Mouse (Mus musculus): ENCODE results near the gene Cplx1. TPM values are rescaled to one million over a fixed set of nuclear protein-coding genes. Genes with fewer than 3 reads are reported as not detected.
A peak's percentile ranks its signal among the peaks of the same experiment; 100 is the strongest.

Gene Cplx1
- polyA plus RNA-seq, 1 experiment from 2014 or later = 0.23 TPM

- H3K36me3 ChIP-seq (ENCODE audit: control insufficient read depth, insufficient read depth, low read length) = no peaks in the 10 kb centered on the region
- no peak overlapping the region for H3K27ac ChIP-seq (ENCODE audit: low read depth, low read length)
- WGBS = 81% methylated on average over 4 of the region's 4 CpGs
Measured at GRCm38 (mm10) chr5:108556986-108557385, 7.2 kb upstream of the Cplx1 start.

GRCm38 (mm10) chr5:108554041-108554440, 4.2 kb upstream of the Cplx1 start:
- ATAC-seq (ENCODE audit: low FRiP score, low TSS enrichment) = no peak
- 78% methylated on average over 1 of the region's 1 CpGs for WGBS

More at GRCm38 (mm10) chr5:108556986-108557385, 7.2 kb upstream of the Cplx1 start:
- H3K9me3 ChIP-seq (ENCODE audit: control insufficient read depth, low read length) = no peaks in the 10 kb centered on the region
- H3K27me3 ChIP-seq (ENCODE audit: control insufficient read depth, insufficient read depth, low read length) = no peaks in the 10 kb centered on the region
- H3K4me1 ChIP-seq (ENCODE audit: control insufficient read depth, insufficient read depth, low read length) = no peaks in the 10 kb centered on the region
- no peak overlapping the region for H3K4me2 ChIP-seq (replicated peaks; ENCODE audit: low read depth, low read length)
- no peak overlapping the region for H3K4me3 ChIP-seq (ENCODE audit: low read length)
- no peak for ATAC-seq (ENCODE audit: low FRiP score, low TSS enrichment)
- no peak overlapping the region for H3K9ac ChIP-seq (ENCODE audit: low read depth, low read length)

GRCm38 (mm10) chr5:108550207-108550594, 377 bp upstream of the Cplx1 start:
- Histone ChIP-seq H3K4me2 (replicated peaks; ENCODE audit: low read depth, low read length) (peak overlapping the region; percentile 67), H3K27me3 (ENCODE audit: control insufficient read depth, insufficient read depth, low read length) (peaks cover 27% of the 10 kb centered on the region), H3K4me1 (ENCODE audit: control insufficient read depth, insufficient read depth, low read length) (peaks cover 7% of the 10 kb centered on the region; the same call in 1 of the 2 replicates), H3K4me3 (ENCODE audit: low read length) (peak overlapping the region; percentile 31), H3K27ac (ENCODE audit: low read depth, low read length) (no peak overlapping the region), H3K36me3 (ENCODE audit: control insufficient read depth, insufficient read depth, low read length) (no peaks in the 10 kb centered on the region), H3K9me3 (ENCODE audit: control insufficient read depth, low read length) (no peaks in the 10 kb centered on the region), H3K9ac (ENCODE audit: low read depth, low read length) (peak overlapping the region; percentile 4; the same call in 1 of the 2 replicates)
- 1% methylated on average over 16 of the region's 16 CpGs for WGBS
- ATAC-seq (ENCODE audit: low FRiP score, low TSS enrichment) = no peak

More at GRCm38 (mm10) chr5:108554041-108554440, 4.2 kb upstream of the Cplx1 start:
- Histone ChIP-seq H3K27me3 (ENCODE audit: control insufficient read depth, insufficient read depth, low read length) (peaks cover 22% of the 10 kb centered on the region), H3K27ac (ENCODE audit: low read depth, low read length) (no peak overlapping the region), H3K4me2 (replicated peaks; ENCODE audit: low read depth, low read length) (no peak overlapping the region), H3K4me1 (ENCODE audit: control insufficient read depth, insufficient read depth, low read length) (peaks cover 7% of the 10 kb centered on the region; the same call in 1 of the 2 replicates), H3K9ac (ENCODE audit: low read depth, low read length) (no peak overlapping the region), H3K4me3 (ENCODE audit: low read length) (no peak overlapping the region), H3K36me3 (ENCODE audit: control insufficient read depth, insufficient read depth, low read length) (no peaks in the 10 kb centered on the region), H3K9me3 (ENCODE audit: control insufficient read depth, low read length) (no peaks in the 10 kb centered on the region)

GRCm38 (mm10) chr5:108549137-108549488, 711 bp downstream of the Cplx1 start:
- Histone ChIP-seq H3K36me3 (ENCODE audit: control insufficient read depth, insufficient read depth, low read length) (no peaks in the 10 kb centered on the region), H3K27me3 (ENCODE audit: control insufficient read depth, insufficient read depth, low read length) (peaks cover 27% of the 10 kb centered on the region), H3K4me1 (ENCODE audit: control insufficient read depth, insufficient read depth, low read length) (peaks cover 7% of the 10 kb centered on the region; the same call in 1 of the 2 replicates), H3K9ac (ENCODE audit: low read depth, low read length) (no peak overlapping the region), H3K4me2 (replicated peaks; ENCODE audit: low read depth, low read length) (peak overlapping the region; percentile 67), H3K27ac (ENCODE audit: low read depth, low read length) (no peak overlapping the region), H3K4me3 (ENCODE audit: low read length) (no peak overlapping the region), H3K9me3 (ENCODE audit: control insufficient read depth, low read length) (no peaks in the 10 kb centered on the region)
- WGBS = 18% methylated on average over 7 of the region's 7 CpGs
- no peak for ATAC-seq (ENCODE audit: low FRiP score, low TSS enrichment)

- peaks cover 27% of the 10 kb centered on the region for H3K27me3 ChIP-seq (ENCODE audit: control insufficient read depth, insufficient read depth, low read length)
- no peak overlapping the region for H3K27ac ChIP-seq (ENCODE audit: low read depth, low read length)
- no peak overlapping the region for H3K9ac ChIP-seq (ENCODE audit: low read depth, low read length)
- no peaks in the 10 kb centered on the region for H3K9me3 ChIP-seq (ENCODE audit: control insufficient read depth, low read length)
- H3K4me2 ChIP-seq (replicated peaks; ENCODE audit: low read depth, low read length) = no peak overlapping the region
- 86% methylated on average over 5 of the region's 5 CpGs for WGBS
- peaks cover 7% of the 10 kb centered on the region; the same call in 1 of the 2 replicates for H3K4me1 ChIP-seq (ENCODE audit: control insufficient read depth, insufficient read depth, low read length)
- no peaks in the 10 kb centered on the region for H3K36me3 ChIP-seq (ENCODE audit: control insufficient read depth, insufficient read depth, low read length)
- ATAC-seq (ENCODE audit: low FRiP score, low TSS enrichment) = no peak
- H3K4me3 ChIP-seq (ENCODE audit: low read length) = no peak overlapping the region
Measured at GRCm38 (mm10) chr5:108547636-108548035, 2.2 kb downstream of the Cplx1 start.

- H3K27me3 ChIP-seq (ENCODE audit: control insufficient read depth, insufficient read depth, low read length) = peaks cover 3% of the 10 kb centered on the region; the same call in 1 of the 2 replicates
- H3K4me3 ChIP-seq (ENCODE audit: low read length) = no peak overlapping the region
- H3K9ac ChIP-seq (ENCODE audit: low read depth, low read length) = no peak overlapping the region
- 70% methylated on average over 7 of the region's 7 CpGs for WGBS
- no peak overlapping the region for H3K4me2 ChIP-seq (replicated peaks; ENCODE audit: low read depth, low read length)
- H3K27ac ChIP-seq (ENCODE audit: low read depth, low read length) = no peak overlapping the region
- H3K4me1 ChIP-seq (ENCODE audit: control insufficient read depth, insufficient read depth, low read length) = no peaks in the 10 kb centered on the region
- ATAC-seq (ENCODE audit: low FRiP score, low TSS enrichment) = no peak
- H3K36me3 ChIP-seq (ENCODE audit: control insufficient read depth, insufficient read depth, low read length) = no peaks in the 10 kb centered on the region
- no peaks in the 10 kb centered on the region for H3K9me3 ChIP-seq (ENCODE audit: control insufficient read depth, low read length)
Measured at GRCm38 (mm10) chr5:108543516-108544291, 6.1 kb downstream of the Cplx1 start.

- no peaks in the 10 kb centered on the region for H3K4me1 ChIP-seq (ENCODE audit: control insufficient read depth, insufficient read depth, low read length)
- no peaks in the 10 kb centered on the region for H3K9me3 ChIP-seq (ENCODE audit: control insufficient read depth, low read length)
- no peak overlapping the region for H3K4me3 ChIP-seq (ENCODE audit: low read length)
- no peak overlapping the region for H3K4me2 ChIP-seq (replicated peaks; ENCODE audit: low read depth, low read length)
- no peaks in the 10 kb centered on the region for H3K27me3 ChIP-seq (ENCODE audit: control insufficient read depth, insufficient read depth, low read length)
- no peak for ATAC-seq (ENCODE audit: low FRiP score, low TSS enrichment)
- no peak overlapping the region for H3K27ac ChIP-seq (ENCODE audit: low read depth, low read length)
- no peaks in the 10 kb centered on the region for H3K36me3 ChIP-seq (ENCODE audit: control insufficient read depth, insufficient read depth, low read length)
- H3K9ac ChIP-seq (ENCODE audit: low read depth, low read length) = no peak overlapping the region
- WGBS = 91% methylated on average over 2 of the region's 2 CpGs
Measured at GRCm38 (mm10) chr5:108534188-108534587, 15.6 kb downstream of the Cplx1 start.

- no peak for ATAC-seq (ENCODE audit: low FRiP score, low TSS enrichment)
- no peak overlapping the region for H3K4me3 ChIP-seq (ENCODE audit: low read length)
- H3K27me3 ChIP-seq (ENCODE audit: control insufficient read depth, insufficient read depth, low read length) = peaks cover 3% of the 10 kb centered on the region; the same call in 1 of the 2 replicates
- WGBS = 81% methylated on average over 3 of the region's 3 CpGs
- H3K9me3 ChIP-seq (ENCODE audit: control insufficient read depth, low read length) = no peaks in the 10 kb centered on the region
- no peaks in the 10 kb centered on the region for H3K4me1 ChIP-seq (ENCODE audit: control insufficient read depth, insufficient read depth, low read length)
- H3K4me2 ChIP-seq (replicated peaks; ENCODE audit: low read depth, low read length) = no peak overlapping the region
- H3K36me3 ChIP-seq (ENCODE audit: control insufficient read depth, insufficient read depth, low read length) = no peaks in the 10 kb centered on the region
- H3K27ac ChIP-seq (ENCODE audit: low read depth, low read length) = no peak overlapping the region
- no peak overlapping the region for H3K9ac ChIP-seq (ENCODE audit: low read depth, low read length)
Measured at GRCm38 (mm10) chr5:108522597-108522996, 27.2 kb downstream of the Cplx1 start.

- 77% methylated on average over 3 of the region's 3 CpGs for WGBS
- Histone ChIP-seq H3K4me1 (ENCODE audit: control insufficient read depth, insufficient read depth, low read length) (no peaks in the 10 kb centered on the region), H3K9ac (ENCODE audit: low read depth, low read length) (no peak overlapping the region), H3K36me3 (ENCODE audit: control insufficient read depth, insufficient read depth, low read length) (no peaks in the 10 kb centered on the region), H3K4me3 (ENCODE audit: low read length) (no peak overlapping the region), H3K27me3 (ENCODE audit: control insufficient read depth, insufficient read depth, low read length) (peaks cover 3% of the 10 kb centered on the region; the same call in 1 of the 2 replicates), H3K9me3 (ENCODE audit: control insufficient read depth, low read length) (no peaks in the 10 kb centered on the region), H3K27ac (ENCODE audit: low read depth, low read length) (no peak overlapping the region), H3K4me2 (replicated peaks; ENCODE audit: low read depth, low read length) (no peak overlapping the region)
- ATAC-seq (ENCODE audit: low FRiP score, low TSS enrichment) = no peak
Measured at GRCm38 (mm10) chr5:108521896-108522295, 27.9 kb downstream of the Cplx1 start.
